Mouse (Mus musculus): ENCODE measurements around the gene Cryba4. TPM values are rescaled to one million over a fixed set of nuclear protein-coding genes. Genes with fewer than 3 reads are reported as not detected.

The Cryba4 gene
- polyA plus RNA-seq, 1 experiment = 0.23 TPM

GRCm38 (mm10) chr5:112206543-112207255 lies 45.6 kb downstream of the Cryba4 start:
- DNase-seq (ENCODE audit: low spot score) = no peak

DNA sequence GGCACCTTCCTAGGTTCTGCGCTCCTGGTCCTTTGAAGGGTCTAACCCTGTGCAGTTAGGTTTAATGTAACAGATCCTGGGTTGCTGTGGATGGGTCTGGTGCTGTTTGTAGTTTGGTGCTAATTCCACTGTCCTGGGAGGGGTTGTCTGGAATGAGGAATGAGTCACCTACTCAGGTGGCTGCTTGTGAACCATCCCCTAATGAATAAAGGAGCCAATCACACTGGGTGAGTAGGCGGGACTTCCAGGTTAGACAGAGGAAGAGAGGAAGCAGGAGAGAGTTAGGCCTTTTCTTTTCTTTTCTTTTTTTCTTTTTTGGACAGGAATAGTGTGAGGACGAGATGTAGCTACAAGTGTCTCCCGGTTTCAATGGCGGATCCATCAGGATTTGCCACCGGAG lies 52.7 kb downstream of the Cryba4 start:
- no peak for DNase-seq (ENCODE audit: low spot score)

Other genes starting within 250 kb of the Cryba4 start
- not detected in 2 replicates for gene Crybb1, start 3.3 kb upstream of the Cryba4 start, polyA plus RNA-seq (2012; rRNA removed)
- 20.7 and 29.1 TPM in 2 replicates for gene Tpst2, start 24.2 kb upstream of the Cryba4 start, polyA plus RNA-seq (2012; rRNA removed)
- 21.6 and 24.2 TPM in 2 replicates for gene Tfip11, start 73.8 kb upstream of the Cryba4 start, polyA plus RNA-seq (2012; rRNA removed)
- gene Srrd, start 90.5 kb upstream of the Cryba4 start, polyA plus RNA-seq (2012; rRNA removed) = 26.3 and 28.7 TPM in 2 replicates
- 23.6 and 24.3 TPM in 2 replicates for gene Hps4, start 90.6 kb upstream of the Cryba4 start, polyA plus RNA-seq (2012; rRNA removed)
- gene Gm6583, start 103.5 kb upstream of the Cryba4 start, polyA plus RNA-seq (2012; rRNA removed) = not detected in 2 replicates
- gene Asphd2, start 142.3 kb upstream of the Cryba4 start, polyA plus RNA-seq (2012; rRNA removed) = 1.3 and 1.4 TPM in 2 replicates
- not detected in 2 replicates for gene Gm6588, start 196.9 kb upstream of the Cryba4 start, polyA plus RNA-seq (2012; rRNA removed)